Mouse (Mus musculus): ENCODE data around the gene Rft1.
"Not testable (repeated sequence)": the region's sequence is repeated elsewhere in the genome, so short reads cannot be mapped to it uniquely, and the experiment has no call there.

Gene Rft1

DNA sequence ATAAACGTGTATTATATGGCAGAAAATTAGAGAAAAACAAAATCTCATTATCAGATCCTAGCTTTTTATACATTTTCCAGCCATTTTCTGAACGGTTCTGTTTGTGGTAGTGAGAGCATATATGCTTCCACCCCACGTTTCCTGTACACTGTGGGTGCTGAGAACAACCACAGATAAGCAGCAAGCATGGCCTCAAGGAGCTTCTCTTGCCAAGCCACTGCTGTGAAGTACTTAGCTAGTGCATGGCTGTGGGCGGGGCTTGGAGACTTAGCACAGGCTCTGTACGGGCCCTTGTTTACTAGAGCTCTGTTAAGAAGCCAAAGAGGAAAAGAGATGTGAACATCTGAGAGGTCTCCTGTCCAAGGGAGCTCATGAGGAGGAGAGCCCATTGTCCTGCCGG lies 20.8 kb downstream of the Rft1 start:
- DNase-seq (ENCODE audit: low spot score in 2 of 2) = peak; percentile 16 to 41

- DNase-seq (ENCODE audit: low spot score in 2 of 2) = no peak
Measured at GRCm38 (mm10) chr14:30682131-30682530, 28.0 kb downstream of the Rft1 start.

DNA sequence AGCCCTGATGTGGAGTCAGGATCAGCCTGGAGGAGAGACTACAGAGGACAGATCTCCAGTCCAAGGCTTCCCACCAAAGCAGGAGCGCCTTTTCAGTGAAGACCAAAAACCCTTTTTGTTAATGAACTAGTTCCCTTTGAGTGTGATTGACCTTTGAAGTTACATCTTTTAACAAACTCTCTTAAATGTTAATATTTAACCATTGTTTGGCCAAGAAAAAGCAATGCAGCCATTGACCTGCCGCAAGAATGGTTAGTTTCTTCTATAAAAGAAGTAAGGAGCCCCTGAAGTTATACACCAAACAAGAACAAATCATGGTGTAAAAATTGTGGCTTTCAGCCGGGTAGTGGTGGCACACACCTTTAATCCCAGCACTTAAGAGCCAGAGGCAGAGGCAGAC lies 36.5 kb downstream of the Rft1 start:
- no peak for DNase-seq (ENCODE audit: low spot score in 2 of 2)

GRCm38 (mm10) chr14:30692439-30692838 lies 38.3 kb downstream of the Rft1 start:
- no peak for DNase-seq (ENCODE audit: low spot score in 2 of 2)

DNA sequence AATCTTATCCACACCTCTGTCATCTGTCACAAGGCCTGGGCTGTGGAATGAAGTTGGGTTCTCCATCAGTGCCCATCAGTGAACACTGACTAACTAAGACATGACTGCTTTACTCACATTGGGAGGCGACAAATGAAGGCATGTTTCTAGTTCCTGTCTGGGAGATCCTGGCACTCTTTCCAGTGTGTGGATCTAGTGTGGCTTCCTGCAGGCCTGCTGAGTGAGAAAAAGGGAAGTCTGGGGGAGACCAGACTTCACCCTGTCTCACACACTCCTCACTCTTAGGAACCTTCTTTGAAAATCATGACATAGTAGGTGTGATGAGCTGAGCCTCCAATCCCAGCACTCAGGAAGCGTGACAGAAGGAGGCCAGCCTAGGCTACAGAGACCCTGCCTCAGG lies 40.6 kb downstream of the Rft1 start:
- no peak for DNase-seq (ENCODE audit: low spot score in 2 of 2)

- no peak for DNase-seq (ENCODE audit: low spot score in 2 of 2)
Measured at GRCm38 (mm10) chr14:30695609-30696008, 41.4 kb downstream of the Rft1 start.

- DNase-seq (ENCODE audit: low spot score in 2 of 2) = no peak
Measured at GRCm38 (mm10) chr14:30697407-30698052, 43.4 kb downstream of the Rft1 start.

DNA sequence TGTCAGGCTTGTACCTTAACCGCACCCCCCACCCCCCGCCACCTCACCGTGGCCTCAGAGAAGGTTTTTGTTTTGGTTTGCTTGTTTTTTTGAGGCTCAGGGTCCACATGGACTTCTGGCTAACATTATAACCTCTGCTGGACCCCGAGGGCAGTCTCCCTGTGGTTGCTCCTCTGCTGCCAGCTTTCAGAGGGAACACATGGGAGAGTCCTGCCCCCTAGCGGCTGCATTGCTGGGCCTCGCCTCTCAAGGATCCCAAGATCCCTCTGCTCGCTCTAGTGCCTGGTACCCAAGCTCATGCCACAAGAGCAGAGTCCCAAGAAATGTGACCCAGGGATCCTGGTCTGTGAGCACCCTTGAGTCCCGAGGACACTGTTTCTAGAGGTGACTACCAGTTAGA lies 45.5 kb downstream of the Rft1 start:
- peak; percentile 6 to 50 for DNase-seq (ENCODE audit: low spot score in 2 of 2)

DNA sequence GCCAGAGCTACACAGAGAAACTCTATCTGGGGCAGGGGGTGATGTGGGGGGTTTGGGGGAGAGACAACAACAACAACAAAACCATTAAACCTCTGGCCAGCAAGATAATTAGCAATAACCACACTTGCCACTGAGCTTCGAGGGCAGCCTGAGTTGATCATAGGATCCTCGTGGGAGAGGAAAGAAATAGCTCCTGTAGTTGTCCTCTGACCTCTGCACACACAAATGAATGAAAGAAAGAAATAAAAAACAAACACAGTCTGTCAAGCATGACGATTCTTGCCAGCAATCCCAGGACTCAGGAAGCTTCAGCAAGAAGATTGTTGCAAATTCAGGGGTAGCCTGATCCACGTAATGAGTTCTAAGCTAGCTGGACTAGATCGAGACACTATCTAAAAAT lies 48.4 kb downstream of the Rft1 start:
- DNase-seq (ENCODE audit: low spot score in 2 of 2) = no peak

DNA sequence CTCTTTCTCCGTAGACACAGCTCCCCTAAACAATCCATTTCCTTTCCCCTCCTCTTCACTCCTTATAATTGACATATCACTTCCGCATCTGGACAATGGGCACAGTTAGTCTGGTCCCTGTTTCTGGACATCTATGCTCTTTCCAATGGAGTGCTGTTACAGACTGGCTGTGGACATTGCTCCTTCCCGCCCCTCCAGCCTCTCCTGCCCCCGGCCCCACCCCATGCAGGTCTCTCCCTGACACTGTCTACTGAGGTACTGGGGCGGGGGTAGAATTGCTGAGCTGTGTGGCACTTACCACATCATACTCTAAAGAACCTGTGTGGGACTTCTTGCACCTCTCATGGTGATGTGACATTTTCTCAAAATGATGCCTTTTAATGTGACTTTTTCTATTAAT lies 48.9 kb downstream of the Rft1 start:
- DNase-seq (ENCODE audit: low spot score in 2 of 2) = no peak

GRCm38 (mm10) chr14:30704098-30704855 lies 50.1 kb downstream of the Rft1 start:
- no peak for DNase-seq (ENCODE audit: low spot score in 2 of 2)

- no peak for DNase-seq (ENCODE audit: low spot score in 2 of 2)
Measured at GRCm38 (mm10) chr14:30711892-30712291, 57.7 kb downstream of the Rft1 start.

DNA sequence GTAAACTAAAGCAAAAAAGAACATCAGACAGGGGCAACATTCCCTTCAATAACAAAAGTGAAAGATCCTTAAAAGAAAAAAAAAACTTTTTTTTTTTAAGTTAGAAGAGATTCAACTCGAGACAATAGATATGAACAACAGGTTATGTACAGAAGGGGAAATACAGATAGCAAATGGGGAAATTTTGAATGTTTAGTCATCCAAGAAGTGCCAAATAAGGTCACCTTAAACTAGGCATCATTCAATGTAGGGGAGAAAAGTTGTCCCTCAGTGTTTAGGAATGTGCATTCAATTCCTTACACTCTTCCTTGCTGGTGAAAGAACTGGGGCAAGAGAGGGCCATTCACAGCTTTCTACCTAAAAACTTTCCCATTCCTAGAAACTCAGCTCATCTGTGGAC lies 59.6 kb downstream of the Rft1 start:
- no peak for DNase-seq (ENCODE audit: low spot score in 2 of 2)

GRCm38 (mm10) chr14:30714799-30715617 lies 60.8 kb downstream of the Rft1 start, which contains the start of gene Sfmbt1:
Sfmbt1 (plus strand) TSS chr14:30714849.
- DNase-seq (ENCODE audit: low spot score in 2 of 2) = no peak

GRCm38 (mm10) chr14:30715618-30716050 lies 61.5 kb downstream of the Rft1 start:
- DNase-seq (ENCODE audit: low spot score in 2 of 2) = peak; percentile 73 to 77

DNA sequence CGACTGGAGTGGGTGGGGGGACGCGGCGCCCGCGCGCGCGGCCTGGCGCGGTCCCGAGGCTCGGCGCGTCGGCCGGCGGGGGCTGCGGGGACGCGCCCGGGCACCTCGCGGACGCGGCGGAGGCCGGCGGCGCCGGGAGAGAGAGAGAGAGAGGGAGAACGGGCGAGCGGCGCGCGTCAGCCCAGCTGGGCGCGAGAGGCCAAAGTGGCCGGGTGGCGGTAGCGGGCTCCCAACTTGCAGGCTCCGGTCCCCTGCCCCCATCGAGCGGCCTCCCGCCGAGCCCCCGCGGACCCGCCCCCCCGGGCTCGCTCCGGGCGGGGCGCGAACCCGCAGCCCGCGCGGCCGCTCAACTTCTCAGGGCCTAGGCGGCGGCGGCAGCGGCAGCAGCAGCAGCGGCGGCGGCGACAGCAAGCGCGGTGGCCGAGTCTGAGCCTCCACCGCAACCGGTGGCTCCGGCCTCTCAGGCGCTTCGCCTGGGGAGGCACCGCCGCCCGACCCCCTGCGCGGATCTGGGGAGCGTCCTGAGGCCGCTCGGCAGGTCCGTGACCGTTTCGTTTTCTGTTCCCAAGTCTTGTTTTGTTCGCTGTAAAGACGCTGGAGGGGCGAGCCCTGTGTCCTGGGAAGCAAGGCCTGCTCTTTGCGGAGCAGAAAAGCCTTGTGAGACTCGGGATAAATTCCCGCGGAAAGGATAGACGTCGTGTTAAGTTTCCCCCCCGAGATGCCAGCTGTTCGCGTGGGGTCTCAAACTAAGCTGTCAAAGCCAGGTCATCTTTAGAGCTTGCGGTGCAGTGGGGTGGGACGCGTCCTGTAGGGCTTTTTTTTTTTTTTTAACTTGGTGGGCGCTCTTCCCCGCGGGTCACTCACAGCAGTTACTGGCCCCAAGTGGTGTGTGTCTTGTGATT lies 62.1 kb downstream of the Rft1 start:
- peak in 1 of 2 experiments; percentile 46 for DNase-seq (ENCODE audit: low spot score in 2 of 2)

DNA sequence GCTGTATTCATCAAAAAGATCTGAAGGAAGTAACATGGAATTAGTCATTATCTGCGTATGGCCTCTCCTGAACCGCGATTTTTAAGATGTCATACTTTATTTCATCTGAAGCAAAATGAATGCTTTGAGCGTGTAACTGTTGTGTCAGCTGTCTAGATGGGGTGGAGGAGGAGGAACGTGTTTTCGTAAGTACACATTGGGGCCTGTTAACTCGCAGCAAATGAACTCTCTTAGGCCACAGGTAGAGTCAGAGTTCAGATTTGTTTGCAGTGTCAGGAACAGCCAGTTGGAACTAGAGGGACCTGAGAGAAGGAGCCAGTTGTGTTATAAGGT lies 62.8 kb downstream of the Rft1 start:
- DNase-seq (ENCODE audit: low spot score in 2 of 2) = no peak

DNA sequence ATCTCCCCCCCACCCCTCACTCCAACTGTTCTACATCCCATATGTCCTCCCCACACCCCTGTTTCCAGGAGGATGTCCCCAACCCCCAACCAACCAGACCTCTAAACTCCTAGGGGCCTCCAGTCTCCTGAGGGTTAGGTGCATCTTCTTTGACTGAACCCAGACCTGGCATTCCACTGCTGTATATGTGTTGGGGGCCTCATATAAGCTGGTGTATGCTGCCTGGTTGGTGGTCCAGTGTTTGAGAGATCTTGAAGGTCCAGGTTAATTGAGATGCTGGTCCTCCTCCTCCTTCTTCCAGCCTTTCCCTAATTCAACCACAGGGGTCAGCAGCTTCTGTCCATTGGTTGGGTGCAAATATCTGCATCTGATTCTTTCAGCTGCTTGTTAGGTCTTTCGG lies 64.5 kb downstream of the Rft1 start:
- DNase-seq (ENCODE audit: low spot score in 2 of 2) = not testable (repeated sequence)

- DNase-seq (ENCODE audit: low spot score in 2 of 2) = no peak
Measured at GRCm38 (mm10) chr14:30719514-30719913, 65.4 kb downstream of the Rft1 start.

DNA sequence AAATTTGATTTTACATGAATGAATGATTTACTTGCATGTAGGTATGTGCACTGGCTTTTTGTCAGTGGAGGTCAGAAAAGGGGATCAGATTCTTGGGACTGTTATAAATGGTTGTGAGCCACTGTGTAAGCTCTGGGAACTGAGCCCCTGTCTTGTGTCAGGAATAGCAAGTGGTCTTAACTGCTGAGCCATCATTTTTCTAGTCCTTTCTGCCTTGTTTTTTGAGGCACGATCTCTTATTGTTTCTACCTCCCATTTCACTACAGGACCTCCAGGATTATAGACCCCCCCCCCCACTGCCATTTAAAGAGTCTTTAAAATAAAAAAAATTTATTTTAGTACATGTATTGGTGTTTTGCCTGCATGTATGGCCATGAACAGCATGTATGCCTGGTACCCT lies 67.7 kb downstream of the Rft1 start:
- DNase-seq (ENCODE audit: low spot score in 2 of 2) = no peak

GRCm38 (mm10) chr14:30722406-30722805 lies 68.2 kb downstream of the Rft1 start:
- DNase-seq (ENCODE audit: low spot score in 2 of 2) = no peak

GRCm38 (mm10) chr14:30731896-30732295 lies 77.7 kb downstream of the Rft1 start:
- DNase-seq (ENCODE audit: low spot score in 2 of 2) = no peak
